Mouse (Mus musculus): ENCODE measurements at regions not wholly inside any gene's neighbourhood (a gene's known extent, or its start where the extent isn't known, plus 50 kb on each side); places are given as distances from the start of the nearest gene placed in this dataset.

- Histone ChIP-seq H3K36me3 (ENCODE audit: insufficient read depth) (no peaks in the 10 kb centered on the region), H3K4me2 (peak overlapping the region; percentile 25; the same call in 1 of the 2 replicates), H3K4me3 (ENCODE audit: low read depth, low read length) (no peak overlapping the region), H3K27me3 (ENCODE audit: insufficient read depth, low read length) (no peaks in the 10 kb centered on the region), H3K9me3 (ENCODE audit: low read depth, low read length) (no peaks in the 10 kb centered on the region), H3K9ac (no peak overlapping the region), H3K4me1 (ENCODE audit: insufficient read depth) (peaks cover 6% of the 10 kb centered on the region; the same call in 1 of the 2 replicates), H3K27ac (ENCODE audit: low read depth) (no peak overlapping the region)
- peak; percentile 79 for TF ChIP-seq CTCF (IDR thresholded peaks at IDR 0.05; ENCODE audit: low read depth)
- peak; percentile 57; the same call in 1 of the 2 replicates for ATAC-seq (ENCODE audit: insufficient read depth)
- 0% methylated on average over 3 of the region's 3 CpGs for WGBS
- DNase-seq = peak; percentile 95
Observed at GRCm38 (mm10) chr11:19823461-19823895, 100.7 kb upstream of the Spred2 start.

GRCm38 (mm10) chr11:19826481-19827185 is 97.5 kb upstream of the Spred2 start:
- no peaks in the 10 kb centered on the region for H3K27me3 ChIP-seq (ENCODE audit: insufficient read depth, low read length)

GRCm38 (mm10) chr11:19827996-19828395 is 96.2 kb upstream of the Spred2 start:
- peaks cover 6% of the 10 kb centered on the region; the same call in 1 of the 2 replicates for H3K4me1 ChIP-seq (ENCODE audit: insufficient read depth)
- H3K9me3 ChIP-seq (ENCODE audit: low read depth, low read length) = no peaks in the 10 kb centered on the region
- no peaks in the 10 kb centered on the region for H3K36me3 ChIP-seq (ENCODE audit: insufficient read depth)
- H3K4me2 ChIP-seq = no peak overlapping the region
- DNase-seq (peak; percentile 64), ATAC-seq (ENCODE audit: insufficient read depth) (peak; percentile 23; the same call in 1 of the 2 replicates)
- WGBS = 37% methylated on average over 11 of the region's 11 CpGs
- no peak overlapping the region for H3K9ac ChIP-seq
- H3K27me3 ChIP-seq (ENCODE audit: insufficient read depth, low read length) = no peaks in the 10 kb centered on the region
- H3K4me3 ChIP-seq (ENCODE audit: low read depth, low read length) = no peak overlapping the region
- H3K27ac ChIP-seq (ENCODE audit: low read depth) = no peak overlapping the region
- no peak for TF ChIP-seq CTCF (IDR thresholded peaks at IDR 0.05; ENCODE audit: low read depth)

More at GRCm38 (mm10) chr11:19826481-19827185, 97.5 kb upstream of the Spred2 start:
- no peak for TF ChIP-seq CTCF (IDR thresholded peaks at IDR 0.05; ENCODE audit: low read depth)
- Histone ChIP-seq H3K9ac (no peak overlapping the region), H3K27ac (ENCODE audit: low read depth) (no peak overlapping the region), H3K4me3 (ENCODE audit: low read depth, low read length) (no peak overlapping the region), H3K4me2 (no peak overlapping the region), H3K4me1 (ENCODE audit: insufficient read depth) (peaks cover 6% of the 10 kb centered on the region; the same call in 1 of the 2 replicates), H3K36me3 (ENCODE audit: insufficient read depth) (no peaks in the 10 kb centered on the region), H3K9me3 (ENCODE audit: low read depth, low read length) (no peaks in the 10 kb centered on the region)
- 82% methylated on average over 13 of the region's 13 CpGs for WGBS
- no peak for DNase-seq
- ATAC-seq (ENCODE audit: insufficient read depth) = no peak

GRCm38 (mm10) chr11:19828959-19829401 is 95.2 kb upstream of the Spred2 start:
- ATAC-seq (ENCODE audit: insufficient read depth) (peak; percentile 36; the same call in 1 of the 2 replicates), DNase-seq (peak; percentile 61)
- Histone ChIP-seq H3K27me3 (ENCODE audit: insufficient read depth, low read length) (no peaks in the 10 kb centered on the region), H3K4me2 (no peak overlapping the region), H3K36me3 (ENCODE audit: insufficient read depth) (no peaks in the 10 kb centered on the region), H3K9me3 (ENCODE audit: low read depth, low read length) (no peaks in the 10 kb centered on the region), H3K9ac (no peak overlapping the region), H3K27ac (ENCODE audit: low read depth) (peak overlapping the region; percentile 60; the same call in 1 of the 2 replicates), H3K4me1 (ENCODE audit: insufficient read depth) (peaks cover 6% of the 10 kb centered on the region; the same call in 1 of the 2 replicates), H3K4me3 (ENCODE audit: low read depth, low read length) (no peak overlapping the region)
- TF ChIP-seq CTCF (IDR thresholded peaks at IDR 0.05; ENCODE audit: low read depth) = no peak
- WGBS = 52% methylated on average over 8 of the region's 8 CpGs

- no peak overlapping the region for H3K27ac ChIP-seq (ENCODE audit: low read depth)
- no peak overlapping the region for H3K4me3 ChIP-seq (ENCODE audit: low read depth, low read length)
- TF ChIP-seq CTCF (IDR thresholded peaks at IDR 0.05; ENCODE audit: low read depth) = no peak
- no peak for ATAC-seq (ENCODE audit: insufficient read depth)
- H3K9me3 ChIP-seq (ENCODE audit: low read depth, low read length) = no peaks in the 10 kb centered on the region
- 30% methylated on average over 9 of the region's 9 CpGs for WGBS
- H3K27me3 ChIP-seq (ENCODE audit: insufficient read depth, low read length) = no peaks in the 10 kb centered on the region
- no peak overlapping the region for H3K4me2 ChIP-seq
- peaks cover 6% of the 10 kb centered on the region; the same call in 1 of the 2 replicates for H3K4me1 ChIP-seq (ENCODE audit: insufficient read depth)
- no peak for DNase-seq
- H3K36me3 ChIP-seq (ENCODE audit: insufficient read depth) = no peaks in the 10 kb centered on the region
- no peak overlapping the region for H3K9ac ChIP-seq
Observed at GRCm38 (mm10) chr11:19829564-19830279, 94.5 kb upstream of the Spred2 start.

GRCm38 (mm10) chr11:19830280-19831062 is 93.7 kb upstream of the Spred2 start:
- WGBS = 17% methylated on average over 18 of the region's 18 CpGs
- Histone ChIP-seq H3K27me3 (ENCODE audit: insufficient read depth, low read length) (no peaks in the 10 kb centered on the region), H3K9me3 (ENCODE audit: low read depth, low read length) (no peaks in the 10 kb centered on the region), H3K27ac (ENCODE audit: low read depth) (no peak overlapping the region), H3K9ac (no peak overlapping the region), H3K4me2 (no peak overlapping the region), H3K4me3 (ENCODE audit: low read depth, low read length) (no peak overlapping the region), H3K36me3 (ENCODE audit: insufficient read depth) (no peaks in the 10 kb centered on the region), H3K4me1 (ENCODE audit: insufficient read depth) (peaks cover 6% of the 10 kb centered on the region; the same call in 1 of the 2 replicates)
- DNase-seq (peak; percentile 94), ATAC-seq (ENCODE audit: insufficient read depth) (0 out of 2 replicates have a peak, but pooled peaks have one; percentile 33)
- TF ChIP-seq CTCF (IDR thresholded peaks at IDR 0.05; ENCODE audit: low read depth) = peak; percentile 95
